Mouse (Mus musculus) stomach, embryonic 14.5 days (tissue): ENCODE data around the gene Msantd2. TPM values are rescaled to one million over a fixed set of nuclear protein-coding genes. Genes with fewer than 3 reads are reported as not detected.

ENCODE experiments used
- polyA plus RNA-seq: library from polyadenylated mRNA; unstranded; fragments of >200 nt; fragmentation: Nextera tagmentation; extraction: Ambion mirVana; gene quantifications from 2 replicates; pipeline ENCODE4 v1.2.1, GENCODE M21; 2014

The Msantd2 gene
- polyA plus RNA-seq, 1 experiment from 2014 or later: 38.9 TPM

Other genes with a start within 250 kb of the Msantd2 start
- gene Slc37a2, start 233.6 kb upstream of the Msantd2 start, polyA plus RNA-seq: 1.1 and 2.1 TPM in 2 replicates
- 8.6 and 9.9 TPM in 2 replicates for gene Ccdc15, start 140.9 kb upstream of the Msantd2 start, polyA plus RNA-seq
- not detected in 2 replicates for gene Hepacam, start 122.0 kb upstream of the Msantd2 start, polyA plus RNA-seq
- gene Robo4, start 87.4 kb upstream of the Msantd2 start, polyA plus RNA-seq: 8.9 and 12.0 TPM in 2 replicates
- gene Robo3, start 56.1 kb upstream of the Msantd2 start, polyA plus RNA-seq: 0.06 TPM in 1 of 2 replicates, not detected in the other
- 57.9 and 58.3 TPM in 2 replicates for gene Esam, start 38.8 kb downstream of the Msantd2 start, polyA plus RNA-seq
- 44.3 and 56.9 TPM in 2 replicates for gene Vsig2, start 49.9 kb downstream of the Msantd2 start, polyA plus RNA-seq
- gene Nrgn, start 63.6 kb downstream of the Msantd2 start, polyA plus RNA-seq: 4.7 and 5.7 TPM in 2 replicates
- gene Siae, start 66.4 kb downstream of the Msantd2 start, polyA plus RNA-seq: 12.7 and 14.0 TPM in 2 replicates
- 5.3 and 7.4 TPM in 2 replicates for gene Spa17, start 124.4 kb downstream of the Msantd2 start, polyA plus RNA-seq
- gene Tbrg1, start 168.0 kb downstream of the Msantd2 start, polyA plus RNA-seq: 161 and 166 TPM in 2 replicates
- not detected in 2 replicates for gene Panx3, start 179.9 kb downstream of the Msantd2 start, polyA plus RNA-seq
- gene Olfr160, start 226.9 kb downstream of the Msantd2 start, polyA plus RNA-seq: not detected in 2 replicates